Mouse (Mus musculus) midbrain, embryonic 11.5 days (tissue): ENCODE data around the gene Cox8c. TPM values are rescaled to one million over a fixed set of nuclear protein-coding genes. Genes with fewer than 3 reads are reported as not detected.

ENCODE experiments used
- ATAC-seq: fragments of 200-750 bp; cut with Nextera tagmentation; 2 replicates; pipeline ENCODE4 v1.8.0; 2017; ENCODE audit warnings: moderate TSS enrichment, moderate library complexity; ENCODE audit not compliant: low FRiP score
- DNase-seq: peaks from one replicate; pipeline ENCODE4 v3.0.0; 2015; ENCODE audit warnings: low spot score; ENCODE audit errors: missing footprints
- H3K27ac ChIP-seq: fragments of 300-500 bp; sonication (generic); 2 replicates; pipeline ENCODE4 v1.5.1; 2014; ENCODE audit warnings: low read depth, low read length
- H3K27me3 ChIP-seq: fragments of 300-500 bp; sonication (generic); 2 replicates; pipeline ENCODE4 v1.6.1; 2014; ENCODE audit warnings: mild to moderate bottlenecking, low read length, moderate library complexity, mixed read lengths; ENCODE audit not compliant: control insufficient read depth, insufficient read depth
- H3K36me3 ChIP-seq: fragments of 300-500 bp; sonication (generic); 2 replicates; pipeline ENCODE4 v1.6.1; 2014; ENCODE audit warnings: mild to moderate bottlenecking, low read length, moderate library complexity, mixed read lengths; ENCODE audit not compliant: control insufficient read depth, insufficient read depth
- H3K4me1 ChIP-seq: fragments of 300-500 bp; sonication (generic); 2 replicates; pipeline ENCODE4 v1.6.1; 2014; ENCODE audit warnings: low read length; ENCODE audit not compliant: control insufficient read depth, insufficient read depth
- H3K4me2 ChIP-seq: fragments of 300-500 bp; sonication (generic); 2 replicates; pipeline ENCODE4 v1.6.1; 2014; ENCODE audit warnings: mild to moderate bottlenecking, moderate library complexity
- H3K4me3 ChIP-seq: fragments of 300-500 bp; sonication (generic); 2 replicates; pipeline ENCODE4 v1.5.1; 2014; ENCODE audit warnings: low read depth, low read length
- H3K9ac ChIP-seq: fragments of 300-500 bp; sonication (generic); 2 replicates; pipeline ENCODE4 v1.6.1; 2014; ENCODE audit warnings: low read length
- H3K9me3 ChIP-seq: fragments of 300-500 bp; sonication (generic); 2 replicates; pipeline ENCODE4 v1.6.1; 2016; ENCODE audit warnings: low read length; ENCODE audit not compliant: control insufficient read depth
- WGBS: fragments of 180-500 bp; shearing (Covaris S2); extraction: QIAGEN DNeasy Blood & Tissue Kit; methylation state at CpG from one replicate; pipeline ENCODE4 v1.1.7; 2014; 5-methylcytosine and 5-hydroxymethylcytosine counted together
- polyA plus RNA-seq: library from polyadenylated mRNA; unstranded; fragments of >200 nt; fragmentation: Nextera tagmentation; extraction: Ambion mirVana; gene quantifications from 2 replicates; pipeline ENCODE4 v1.2.1, GENCODE M21; 2014

Gene Cox8c
- polyA plus RNA-seq, 1 experiment from 2014 or later, result not detected

GRCm38 (mm10) chr12:102948778-102949394, 49.8 kb downstream of the Cox8c start, which contains the start of gene Unc79:
Gene Unc79, plus strand, starts transcription at chr12:102948859.
- DNase-seq (peak; percentile 97), ATAC-seq (peak; percentile 84)
- no peaks in the 10 kb centered on the region for H3K27me3 ChIP-seq
- peak within 1 kb of the TSS; percentile 87 for H3K27ac ChIP-seq
- H3K4me3 ChIP-seq, result peak within 1 kb of the TSS; percentile 56
- H3K9ac ChIP-seq, result peak within 1 kb of the TSS; percentile 59
- H3K4me2 ChIP-seq, result peak within 1 kb of the TSS; percentile 91
- under 1% methylated on average over 48 of the region's 48 CpGs for WGBS
- H3K9me3 ChIP-seq, result no peaks in the 10 kb centered on the region
- H3K4me1 ChIP-seq, result peaks cover 4% of the 10 kb centered on the region; the same call in 1 of the 2 replicates
- no peaks in the 10 kb centered on the region for H3K36me3 ChIP-seq

GRCm38 (mm10) chr12:102949395-102950208, 50.5 kb downstream of the Cox8c start:
- Histone ChIP-seq H3K36me3 (no peaks in the 10 kb centered on the region), H3K9ac (peak overlapping the region; percentile 59), H3K27ac (peak overlapping the region; percentile 87), H3K9me3 (no peaks in the 10 kb centered on the region), H3K4me2 (peak overlapping the region; percentile 91), H3K4me3 (peak overlapping the region; percentile 56), H3K27me3 (no peaks in the 10 kb centered on the region), H3K4me1 (peaks cover 4% of the 10 kb centered on the region; the same call in 1 of the 2 replicates)
- DNase-seq (peak; percentile 97), ATAC-seq (peak; percentile 89)
- WGBS, result 1% methylated on average over 41 of the region's 42 CpGs

Other genes starting within 250 kb of the Cox8c start
- 11.6 and 14.2 TPM in 2 replicates for gene Itpk1, start 194.4 kb upstream of the Cox8c start, polyA plus RNA-seq
- gene Moap1, start 155.7 kb upstream of the Cox8c start, polyA plus RNA-seq, result 40.8 and 41.4 TPM in 2 replicates
- 12.2 and 12.3 TPM in 2 replicates for gene Tmem251, start 155.6 kb upstream of the Cox8c start, polyA plus RNA-seq
- not detected in 2 replicates for gene Gm28051, start 141.6 kb upstream of the Cox8c start, polyA plus RNA-seq
- 47.7 and 52.6 TPM in 2 replicates for gene Gon7, start 141.5 kb upstream of the Cox8c start, polyA plus RNA-seq
- gene Ubr7, start 141.3 kb upstream of the Cox8c start, polyA plus RNA-seq, result 70.8 and 75.0 TPM in 2 replicates
- gene Gm20604, start 140.6 kb upstream of the Cox8c start, polyA plus RNA-seq, result 36.0 and 36.5 TPM in 2 replicates
- 18.4 and 18.5 TPM in 2 replicates for gene Btbd7, start 20.8 kb upstream of the Cox8c start, polyA plus RNA-seq
- 2.6 and 2.9 TPM in 2 replicates for gene Unc79, start 49.5 kb downstream of the Cox8c start, polyA plus RNA-seq